Mouse (Mus musculus) heart, postnatal 0 days (tissue): ENCODE measurements around the gene Haus5.

Experiments used
- CTCF ChIP-seq: IDR thresholded peaks from 2 replicates; pipeline ENCODE4 v1.5.1; 2016; ENCODE audit warnings: antibody characterized with exemption, control low read depth, low read depth
- EP300 ChIP-seq: IDR thresholded peaks from 2 replicates; pipeline ENCODE4 v1.6.1; 2016; ENCODE audit warnings: antibody characterized with exemption, low read depth

DNA sequence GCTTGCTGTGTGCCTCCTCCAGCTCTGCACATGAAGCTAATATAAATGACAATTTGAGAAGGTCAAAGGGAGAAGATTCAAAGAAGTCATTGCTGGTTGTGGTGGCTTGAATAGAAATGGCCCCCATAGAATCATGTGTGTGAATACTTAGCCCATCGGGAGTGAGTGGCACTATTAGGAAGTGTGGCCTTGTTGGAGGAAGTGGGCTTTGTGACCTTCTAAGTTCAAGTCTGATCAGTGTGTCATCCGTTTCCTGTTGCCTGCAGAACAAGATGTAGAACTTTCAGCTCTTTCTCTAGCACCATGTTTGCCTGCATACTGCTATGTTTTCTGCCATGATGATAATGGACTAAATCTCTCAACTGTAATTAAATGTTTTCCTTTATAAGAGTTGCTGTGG lies 18.6 kb upstream of the Haus5 start:
- TF ChIP-seq CTCF (no peak), EP300 (no peak)
